Mouse (Mus musculus): ENCODE measurements around the gene Gng3. TPM values are rescaled to one million over a fixed set of nuclear protein-coding genes. Genes with fewer than 3 reads are reported as not detected.
"Not testable (repeated sequence)": the region's sequence is repeated elsewhere in the genome, so short reads cannot be mapped to it uniquely, and the experiment has no call there.

Gng3 gene
- polyA plus RNA-seq, 1 experiment from 2014 or later: 4.7 TPM

GRCm38 (mm10) chr19:8838041-8838730 lies 808 bp downstream of the Gng3 start:
- Histone ChIP-seq H3K27ac (peak overlapping the region; percentile 98), H3K36me3 (peaks cover 44% of the 10 kb centered on the region), H3K9me3 (no peaks in the 10 kb centered on the region), H3K4me3 (peak overlapping the region; percentile 69), H3K27me3 (ENCODE audit: insufficient read depth, poor library complexity, severe bottlenecking) (no peaks in the 10 kb centered on the region), H3K4me1 (peaks cover 41% of the 10 kb centered on the region)
- no peak for DNase-seq (ENCODE audit: low spot score)
- 24% methylated on average over 15 of the region's 15 CpGs for WGBS

- Histone ChIP-seq H3K4me1 (peaks cover 41% of the 10 kb centered on the region), H3K9me3 (no peaks in the 10 kb centered on the region), H3K27me3 (ENCODE audit: insufficient read depth, poor library complexity, severe bottlenecking) (no peaks in the 10 kb centered on the region), H3K36me3 (peaks cover 45% of the 10 kb centered on the region), H3K27ac (peak within 1 kb of the TSS; percentile 98), H3K4me3 (peak within 1 kb of the TSS; percentile 69)
- under 1% methylated on average over 38 of the region's 38 CpGs for WGBS
- peak; percentile 93 for DNase-seq (ENCODE audit: low spot score)
Observed at GRCm38 (mm10) chr19:8837251-8837791, 1.7 kb downstream of the Gng3 start, which contains the start of gene Bscl2. Gene Bscl2 (plus strand): TSS chr19:8837467.

GRCm38 (mm10) chr19:8836327-8836726 lies 2.7 kb downstream of the Gng3 start:
- peaks cover 51% of the 10 kb centered on the region for H3K36me3 ChIP-seq
- not testable (repeated sequence) for DNase-seq (ENCODE audit: low spot score); H3K4me3 ChIP-seq; H3K27me3 ChIP-seq (ENCODE audit: insufficient read depth, poor library complexity, severe bottlenecking); H3K27ac ChIP-seq; H3K9me3 ChIP-seq
- WGBS: 94% methylated on average over 10 of the region's 10 CpGs
- peaks cover 41% of the 10 kb centered on the region for H3K4me1 ChIP-seq

- 90% methylated on average over 4 of the region's 4 CpGs for WGBS
- H3K4me3 ChIP-seq: no peak overlapping the region
- peaks cover 82% of the 10 kb centered on the region for H3K36me3 ChIP-seq
- no peaks in the 10 kb centered on the region for H3K27me3 ChIP-seq (ENCODE audit: insufficient read depth, poor library complexity, severe bottlenecking)
- H3K27ac ChIP-seq: no peak overlapping the region
- no peaks in the 10 kb centered on the region for H3K9me3 ChIP-seq
- DNase-seq (ENCODE audit: low spot score): no peak
- peaks cover 8% of the 10 kb centered on the region; the same call in 1 of the 2 replicates for H3K4me1 ChIP-seq
Observed at GRCm38 (mm10) chr19:8832971-8833370, 6.0 kb downstream of the Gng3 start.

GRCm38 (mm10) chr19:8831262-8831661 lies 7.7 kb downstream of the Gng3 start:
- Histone ChIP-seq H3K27me3 (ENCODE audit: insufficient read depth, poor library complexity, severe bottlenecking) (no peaks in the 10 kb centered on the region), H3K4me3 (no peak overlapping the region), H3K36me3 (peaks cover 98% of the 10 kb centered on the region), H3K27ac (no peak overlapping the region), H3K4me1 (no peaks in the 10 kb centered on the region), H3K9me3 (no peaks in the 10 kb centered on the region)
- DNase-seq (ENCODE audit: low spot score): no peak
- 89% methylated on average over 11 of the region's 11 CpGs for WGBS

- Histone ChIP-seq H3K27me3 (ENCODE audit: insufficient read depth, poor library complexity, severe bottlenecking) (no peaks in the 10 kb centered on the region), H3K4me3 (no peak overlapping the region), H3K4me1 (no peaks in the 10 kb centered on the region), H3K36me3 (peaks cover 100% of the 10 kb centered on the region), H3K27ac (no peak overlapping the region), H3K9me3 (no peaks in the 10 kb centered on the region)
- DNase-seq (ENCODE audit: low spot score): no peak
- WGBS: 96% methylated on average over 8 of the region's 8 CpGs
Observed at GRCm38 (mm10) chr19:8830664-8831063, 8.3 kb downstream of the Gng3 start.

- H3K4me1 ChIP-seq: no peaks in the 10 kb centered on the region
- WGBS: 93% methylated on average over 8 of the region's 8 CpGs
- no peaks in the 10 kb centered on the region for H3K27me3 ChIP-seq (ENCODE audit: insufficient read depth, poor library complexity, severe bottlenecking)
- no peak for DNase-seq (ENCODE audit: low spot score)
- no peak within 1 kb of the TSS for H3K4me3 ChIP-seq
- no peak within 1 kb of the TSS for H3K27ac ChIP-seq
- H3K9me3 ChIP-seq: no peaks in the 10 kb centered on the region
- peaks cover 100% of the 10 kb centered on the region for H3K36me3 ChIP-seq
Observed at GRCm38 (mm10) chr19:8829660-8830059, 9.3 kb downstream of the Gng3 start, which contains the start of gene AC129217.1. Gene AC129217.1 (plus strand): TSS chr19:8829773.

GRCm38 (mm10) chr19:8822696-8823095 lies 16.3 kb downstream of the Gng3 start:
- DNase-seq (ENCODE audit: low spot score): no peak
- no peaks in the 10 kb centered on the region for H3K9me3 ChIP-seq
- H3K27ac ChIP-seq: no peak overlapping the region
- peaks cover 19% of the 10 kb centered on the region; the same call in 1 of the 2 replicates for H3K4me1 ChIP-seq
- peaks cover 56% of the 10 kb centered on the region for H3K36me3 ChIP-seq
- WGBS: 75% methylated on average over 8 of the region's 8 CpGs
- no peaks in the 10 kb centered on the region for H3K27me3 ChIP-seq (ENCODE audit: insufficient read depth, poor library complexity, severe bottlenecking)
- H3K4me3 ChIP-seq: peak overlapping the region; percentile 100

- H3K4me3 ChIP-seq: peak overlapping the region; percentile 100
- no peaks in the 10 kb centered on the region for H3K27me3 ChIP-seq (ENCODE audit: insufficient read depth, poor library complexity, severe bottlenecking)
- no peaks in the 10 kb centered on the region for H3K9me3 ChIP-seq
- H3K27ac ChIP-seq: peak overlapping the region; percentile 95
- peaks cover 29% of the 10 kb centered on the region for H3K4me1 ChIP-seq
- 3% methylated on average over 7 of the region's 7 CpGs for WGBS
- H3K36me3 ChIP-seq: peaks cover 50% of the 10 kb centered on the region
- DNase-seq (ENCODE audit: low spot score): no peak
Observed at GRCm38 (mm10) chr19:8821146-8821545, 17.8 kb downstream of the Gng3 start.

GRCm38 (mm10) chr19:8820424-8820956 lies 18.5 kb downstream of the Gng3 start:
- under 1% methylated on average over 47 of the region's 48 CpGs for WGBS
- Histone ChIP-seq H3K27me3 (ENCODE audit: insufficient read depth, poor library complexity, severe bottlenecking) (no peaks in the 10 kb centered on the region), H3K4me1 (peaks cover 29% of the 10 kb centered on the region), H3K4me3 (peak overlapping the region; percentile 100), H3K36me3 (peaks cover 47% of the 10 kb centered on the region), H3K27ac (peak overlapping the region; percentile 95), H3K9me3 (no peaks in the 10 kb centered on the region)
- DNase-seq (ENCODE audit: low spot score): peak; percentile 81

- under 1% methylated on average over 83 of the region's 83 CpGs for WGBS
- H3K36me3 ChIP-seq: peaks cover 47% of the 10 kb centered on the region
- peak within 1 kb of the TSS; percentile 100 for H3K4me3 ChIP-seq
- H3K27ac ChIP-seq: peak within 1 kb of the TSS; percentile 95
- no peaks in the 10 kb centered on the region for H3K9me3 ChIP-seq
- H3K27me3 ChIP-seq (ENCODE audit: insufficient read depth, poor library complexity, severe bottlenecking): no peaks in the 10 kb centered on the region
- peak; percentile 99 for DNase-seq (ENCODE audit: low spot score)
- peaks cover 29% of the 10 kb centered on the region for H3K4me1 ChIP-seq
Observed at GRCm38 (mm10) chr19:8819596-8820423, 19.2 kb downstream of the Gng3 start, which contains the start of gene Hnrnpul2. Gene Hnrnpul2 (plus strand): TSS chr19:8820010.

GRCm38 (mm10) chr19:8818801-8819595 lies 20.0 kb downstream of the Gng3 start, which contains the start of gene Ttc9c:
Gene Ttc9c (minus strand): TSS chr19:8819333.
- Histone ChIP-seq H3K27me3 (ENCODE audit: insufficient read depth, poor library complexity, severe bottlenecking) (no peaks in the 10 kb centered on the region), H3K9me3 (no peaks in the 10 kb centered on the region), H3K4me1 (peaks cover 29% of the 10 kb centered on the region), H3K4me3 (peak within 1 kb of the TSS; percentile 100), H3K36me3 (peaks cover 46% of the 10 kb centered on the region), H3K27ac (peak within 1 kb of the TSS; percentile 95)
- under 1% methylated on average over 33 of the region's 33 CpGs for WGBS
- peak; percentile 99 for DNase-seq (ENCODE audit: low spot score)
